Mouse (Mus musculus): Measurements from ENCODE around the gene Lypd6b.

Lypd6b gene

GRCm38 (mm10) chr2:49817151-49817550, 29.7 kb downstream of the Lypd6b start:
- in situ Hi-C loops (cut with MboI, MseI), result no loop called here

GRCm38 (mm10) chr2:49818126-49818525, 30.6 kb downstream of the Lypd6b start:
- in situ Hi-C loops (cut with MboI, MseI), result no loop called here

- in situ Hi-C loops (cut with MboI, MseI), result no loop called here
These were observed 34.8 kb downstream of the Lypd6b start for GRCm38 (mm10) chr2:49822312-49822711.

GRCm38 (mm10) chr2:49825588-49825987, 38.1 kb downstream of the Lypd6b start:
- in situ Hi-C loops (cut with MboI, MseI), result no loop called here

GRCm38 (mm10) chr2:49827756-49828155, 40.3 kb downstream of the Lypd6b start:
- in situ Hi-C loops (cut with MboI, MseI), result no loop called here

- in situ Hi-C loops (cut with MboI, MseI), result no loop called here
These were observed 42.9 kb downstream of the Lypd6b start for GRCm38 (mm10) chr2:49830369-49830768.

GRCm38 (mm10) chr2:49832277-49832803, 44.9 kb downstream of the Lypd6b start:
- in situ Hi-C loops (cut with MboI, MseI), result no loop called here

GRCm38 (mm10) chr2:49837454-49838059, 50.1 kb downstream of the Lypd6b start:
- in situ Hi-C loops (cut with MboI, MseI), result no loop called here

GRCm38 (mm10) chr2:49838611-49839010, 51.1 kb downstream of the Lypd6b start:
- in situ Hi-C loops (cut with MboI, MseI), result no loop called here

GRCm38 (mm10) chr2:49840573-49840972, 53.1 kb downstream of the Lypd6b start:
- in situ Hi-C loops (cut with MboI, MseI), result no loop called here

- in situ Hi-C loops (cut with MboI, MseI), result no loop called here
These were observed 53.6 kb downstream of the Lypd6b start for GRCm38 (mm10) chr2:49841089-49841488.

GRCm38 (mm10) chr2:49845104-49845503, 57.6 kb downstream of the Lypd6b start:
- in situ Hi-C loops (cut with MboI, MseI), result no loop called here

GRCm38 (mm10) chr2:49846097-49846496, 58.6 kb downstream of the Lypd6b start:
- in situ Hi-C loops (cut with MboI, MseI), result no loop called here

- in situ Hi-C loops (cut with MboI, MseI), result no loop called here
These were observed 59.4 kb downstream of the Lypd6b start for GRCm38 (mm10) chr2:49846880-49847279.

- in situ Hi-C loops (cut with MboI, MseI), result no loop called here
These were observed 60.3 kb downstream of the Lypd6b start for GRCm38 (mm10) chr2:49847831-49848230.

- in situ Hi-C loops (cut with MboI, MseI), result no loop called here
These were observed 62.3 kb downstream of the Lypd6b start for GRCm38 (mm10) chr2:49849771-49850170.

- in situ Hi-C loops (cut with MboI, MseI), result no loop called here
These were observed 64.5 kb downstream of the Lypd6b start for GRCm38 (mm10) chr2:49851977-49852376.

- in situ Hi-C loops (cut with MboI, MseI), result no loop called here
These were observed 68.7 kb downstream of the Lypd6b start for GRCm38 (mm10) chr2:49856161-49856564.

GRCm38 (mm10) chr2:49856584-49856983, 69.1 kb downstream of the Lypd6b start:
- in situ Hi-C loops (cut with MboI, MseI), result no loop called here

- in situ Hi-C loops (cut with MboI, MseI), result no loop called here
These were observed 72.9 kb downstream of the Lypd6b start for GRCm38 (mm10) chr2:49860219-49860962.

GRCm38 (mm10) chr2:49860969-49861592, 73.6 kb downstream of the Lypd6b start:
- in situ Hi-C loops (cut with MboI, MseI), result no loop called here

GRCm38 (mm10) chr2:49861658-49862057, 74.2 kb downstream of the Lypd6b start:
- in situ Hi-C loops (cut with MboI, MseI), result no loop called here
